Mouse (Mus musculus) liver, adult 2 months (tissue): Measurements from ENCODE around the gene Bank1.

Experiments
- CTCF ChIP-seq: fragments of 200-500 bp; IDR thresholded peaks from 2 replicates; pipeline ENCODE4 v1.5.1; 2011; ENCODE audit warnings: low read depth, low read length, control low read depth
- POLR2A ChIP-seq: fragments of 200-500 bp; IDR thresholded peaks from 2 replicates; pipeline ENCODE4 v1.6.1; 2011; ENCODE audit warnings: low read length, control low read depth; ENCODE audit not compliant: insufficient read depth; ENCODE audit errors: extremely low read depth

GRCm38 (mm10) chr3:136330043-136330442 is 4.2 kb upstream of the Bank1 start:
- TF ChIP-seq CTCF (no peak), POLR2A (no peak)
